Mouse (Mus musculus) forebrain, embryonic 13.5 days (tissue): ENCODE results near the gene Sema6b. TPM values are rescaled to one million over a fixed set of nuclear protein-coding genes. Genes with fewer than 3 reads are reported as not detected.

Source experiments
- ATAC-seq: fragments of 200-750 bp; cut with Nextera tagmentation; 2 replicates; pipeline ENCODE4 v1.8.0; 2017
- H3K27ac ChIP-seq: fragments of 300-500 bp; sonication (generic); 2 replicates; pipeline ENCODE4 v1.5.1; 2015; ENCODE audit warnings: inconsistent platforms, mild to moderate bottlenecking, moderate library complexity
- H3K27me3 ChIP-seq: fragments of 300-500 bp; sonication (generic); 2 replicates; pipeline ENCODE4 v1.6.1; 2015; ENCODE audit warnings: mild to moderate bottlenecking, inconsistent platforms
- H3K36me3 ChIP-seq: fragments of 300-500 bp; sonication (generic); 2 replicates; pipeline ENCODE4 v1.6.1; 2015; ENCODE audit warnings: mild to moderate bottlenecking, inconsistent platforms; ENCODE audit not compliant: poor library complexity, severe bottlenecking
- H3K4me1 ChIP-seq: fragments of 300-500 bp; sonication (generic); 2 replicates; pipeline ENCODE4 v1.6.1; 2015; ENCODE audit warnings: inconsistent platforms
- H3K4me2 ChIP-seq: fragments of 300-500 bp; sonication (generic); 2 replicates; pipeline ENCODE4 v1.6.1; 2015; ENCODE audit warnings: inconsistent platforms, mild to moderate bottlenecking, moderate library complexity
- H3K4me3 ChIP-seq: fragments of 300-500 bp; sonication (generic); 2 replicates; pipeline ENCODE4 v1.5.1; 2015; ENCODE audit warnings: mild to moderate bottlenecking, inconsistent platforms
- H3K9ac ChIP-seq: fragments of 300-500 bp; sonication (generic); 2 replicates; pipeline ENCODE4 v1.6.1; 2015; ENCODE audit warnings: mild to moderate bottlenecking, inconsistent platforms
- H3K9me3 ChIP-seq: fragments of 300-500 bp; sonication (generic); replicated peaks from 2 replicates; pipeline ENCODE4 v1.6.1; 2016; ENCODE audit warnings: inconsistent platforms
- WGBS: fragments of 180-500 bp; shearing (Covaris S2); methylation state at CpG from one replicate; pipeline ENCODE4 v1.1.7; 2015; 5-methylcytosine and 5-hydroxymethylcytosine counted together
- polyA plus RNA-seq: library from polyadenylated mRNA; unstranded; fragments of >200 nt; fragmentation: Nextera tagmentation; extraction: Ambion mirVana; gene quantifications from 2 replicates; pipeline ENCODE4 v1.2.1, GENCODE M21; 2015

Sema6b gene
- polyA plus RNA-seq, 1 experiment from 2014 or later: 4.3 TPM

GRCm38 (mm10) chr17:56141702-56142605, 1.8 kb upstream of the Sema6b start:
- peak; percentile 60 for ATAC-seq
- no peaks in the 10 kb centered on the region for H3K36me3 ChIP-seq
- H3K4me3 ChIP-seq: peak overlapping the region; percentile 41
- H3K4me1 ChIP-seq: peaks cover 48% of the 10 kb centered on the region
- no peak overlapping the region for H3K27ac ChIP-seq
- no peaks in the 10 kb centered on the region for H3K9me3 ChIP-seq
- peak overlapping the region; percentile 66 for H3K4me2 ChIP-seq
- peak overlapping the region; percentile 56 for H3K9ac ChIP-seq
- WGBS: under 1% methylated on average over 39 of the region's 47 CpGs
- peaks cover 85% of the 10 kb centered on the region for H3K27me3 ChIP-seq

GRCm38 (mm10) chr17:56139355-56139754, 788 bp downstream of the Sema6b start:
- Histone ChIP-seq H3K27ac (no peak overlapping the region; the same call in 1 of the 2 replicates), H3K4me1 (peaks cover 49% of the 10 kb centered on the region), H3K36me3 (no peaks in the 10 kb centered on the region), H3K27me3 (peaks cover 77% of the 10 kb centered on the region), H3K4me3 (peak overlapping the region; percentile 79), H3K4me2 (peak overlapping the region; percentile 94), H3K9ac (peak overlapping the region; percentile 84), H3K9me3 (no peaks in the 10 kb centered on the region)
- peak; percentile 34 for ATAC-seq
- WGBS: 7% methylated on average over 18 of the region's 21 CpGs

GRCm38 (mm10) chr17:56137839-56138613, 2.1 kb downstream of the Sema6b start:
- ATAC-seq: no peak
- Histone ChIP-seq H3K9ac (0 out of 2 replicates have a peak overlapping the region, but pooled peaks have one; percentile 27), H3K4me3 (peak overlapping the region; percentile 79), H3K4me1 (peaks cover 55% of the 10 kb centered on the region), H3K9me3 (no peaks in the 10 kb centered on the region), H3K4me2 (peak overlapping the region; percentile 94), H3K27ac (no peak overlapping the region), H3K36me3 (no peaks in the 10 kb centered on the region), H3K27me3 (peaks cover 70% of the 10 kb centered on the region)
- 10% methylated on average over 25 of the region's 25 CpGs for WGBS

GRCm38 (mm10) chr17:56136558-56136957, 3.6 kb downstream of the Sema6b start:
- Histone ChIP-seq H3K4me1 (peaks cover 43% of the 10 kb centered on the region), H3K27me3 (peaks cover 59% of the 10 kb centered on the region), H3K27ac (no peak overlapping the region), H3K4me3 (no peak overlapping the region), H3K9me3 (no peaks in the 10 kb centered on the region), H3K36me3 (no peaks in the 10 kb centered on the region), H3K9ac (no peak overlapping the region), H3K4me2 (no peak overlapping the region)
- WGBS: 87% methylated on average over 7 of the region's 7 CpGs
- ATAC-seq: no peak

GRCm38 (mm10) chr17:56134463-56134971, 5.6 kb downstream of the Sema6b start:
- Histone ChIP-seq H3K4me2 (peak overlapping the region; percentile 49), H3K27me3 (peaks cover 40% of the 10 kb centered on the region), H3K9ac (peak overlapping the region; percentile 7; the same call in 1 of the 2 replicates), H3K4me1 (peaks cover 31% of the 10 kb centered on the region), H3K4me3 (peak overlapping the region; percentile 18; the same call in 1 of the 2 replicates), H3K36me3 (peaks cover 17% of the 10 kb centered on the region), H3K27ac (no peak overlapping the region), H3K9me3 (no peaks in the 10 kb centered on the region)
- peak; percentile 9; the same call in 1 of the 2 replicates for ATAC-seq
- 2% methylated on average over 27 of the region's 27 CpGs for WGBS

GRCm38 (mm10) chr17:56133457-56134363, 6.4 kb downstream of the Sema6b start:
- Histone ChIP-seq H3K27ac (no peak overlapping the region), H3K36me3 (peaks cover 17% of the 10 kb centered on the region), H3K9me3 (no peaks in the 10 kb centered on the region), H3K4me1 (peaks cover 24% of the 10 kb centered on the region), H3K4me2 (peak overlapping the region; percentile 49), H3K4me3 (peak overlapping the region; percentile 18; the same call in 1 of the 2 replicates), H3K27me3 (peaks cover 32% of the 10 kb centered on the region), H3K9ac (peak overlapping the region; percentile 7; the same call in 1 of the 2 replicates)
- 21% methylated on average over 21 of the region's 21 CpGs for WGBS
- 0 out of 2 replicates have a peak, but pooled peaks have one; percentile 7 for ATAC-seq

- Histone ChIP-seq H3K9ac (no peak overlapping the region), H3K4me1 (peaks cover 14% of the 10 kb centered on the region), H3K27me3 (peaks cover 23% of the 10 kb centered on the region; the same call in 1 of the 2 replicates), H3K36me3 (peaks cover 26% of the 10 kb centered on the region), H3K4me3 (no peak overlapping the region), H3K9me3 (no peaks in the 10 kb centered on the region), H3K4me2 (no peak overlapping the region), H3K27ac (no peak overlapping the region)
- no peak for ATAC-seq
- 7% methylated on average over 14 of the region's 14 CpGs for WGBS
Observed at GRCm38 (mm10) chr17:56132661-56133060, 7.5 kb downstream of the Sema6b start.

- Histone ChIP-seq H3K4me1 (peaks cover 12% of the 10 kb centered on the region), H3K36me3 (peaks cover 34% of the 10 kb centered on the region), H3K9ac (no peak overlapping the region), H3K9me3 (no peaks in the 10 kb centered on the region), H3K4me3 (no peak overlapping the region), H3K4me2 (no peak overlapping the region), H3K27me3 (peaks cover 15% of the 10 kb centered on the region), H3K27ac (no peak overlapping the region)
- WGBS: 39% methylated on average over 7 of the region's 7 CpGs
- peak; percentile 33; the same call in 1 of the 2 replicates for ATAC-seq
Observed at GRCm38 (mm10) chr17:56131814-56132213, 8.3 kb downstream of the Sema6b start.

- no peak for ATAC-seq
- WGBS: 90% methylated on average over 10 of the region's 10 CpGs
- H3K9ac ChIP-seq: no peak overlapping the region
- no peak overlapping the region for H3K4me2 ChIP-seq
- H3K36me3 ChIP-seq: peaks cover 41% of the 10 kb centered on the region
- peaks cover 17% of the 10 kb centered on the region for H3K27me3 ChIP-seq
- H3K9me3 ChIP-seq: no peaks in the 10 kb centered on the region
- H3K27ac ChIP-seq: no peak overlapping the region
- H3K4me1 ChIP-seq: peaks cover 12% of the 10 kb centered on the region
- no peak overlapping the region for H3K4me3 ChIP-seq
Observed at GRCm38 (mm10) chr17:56131136-56131535, 9.0 kb downstream of the Sema6b start.

- Histone ChIP-seq H3K4me1 (peaks cover 8% of the 10 kb centered on the region), H3K9ac (no peak overlapping the region), H3K36me3 (peaks cover 57% of the 10 kb centered on the region), H3K9me3 (0 out of 2 replicates have a peak, but pooled peaks cover 3% of the 10 kb centered on the region), H3K4me3 (no peak overlapping the region), H3K27me3 (peaks cover 31% of the 10 kb centered on the region), H3K4me2 (no peak overlapping the region), H3K27ac (no peak overlapping the region)
- no peak for ATAC-seq
- 87% methylated on average over 15 of the region's 15 CpGs for WGBS
Observed at GRCm38 (mm10) chr17:56128246-56128645, 11.9 kb downstream of the Sema6b start.

- peaks cover 17% of the 10 kb centered on the region for H3K9me3 ChIP-seq
- no peak overlapping the region for H3K4me3 ChIP-seq
- no peak for ATAC-seq
- no peak overlapping the region for H3K9ac ChIP-seq
- peaks cover 8% of the 10 kb centered on the region for H3K4me1 ChIP-seq
- no peak overlapping the region for H3K4me2 ChIP-seq
- peaks cover 52% of the 10 kb centered on the region for H3K27me3 ChIP-seq
- 77% methylated on average over 11 of the region's 11 CpGs for WGBS
- H3K27ac ChIP-seq: no peak overlapping the region
- peaks cover 60% of the 10 kb centered on the region for H3K36me3 ChIP-seq
Observed at GRCm38 (mm10) chr17:56126175-56126574, 14.0 kb downstream of the Sema6b start.
